Mouse (Mus musculus) cerebellum, adult (tissue): ENCODE measurements around the gene Gk2.

Experiments
- ATAC-seq: cut with Nextera tagmentation; 2 replicates; pipeline ENCODE4 v1.9.2; 2017; ENCODE audit warnings: mild to moderate bottlenecking, moderate library complexity, mixed read lengths; ENCODE audit not compliant: insufficient number of reproducible peaks, low FRiP score, low TSS enrichment

Gene Gk2

GRCm38 (mm10) chr5:97456816-97457215 is at the start of gene Gk2:
Gk2 (minus strand) TSS chr5:97457021.
- ATAC-seq, result no peak

DNA sequence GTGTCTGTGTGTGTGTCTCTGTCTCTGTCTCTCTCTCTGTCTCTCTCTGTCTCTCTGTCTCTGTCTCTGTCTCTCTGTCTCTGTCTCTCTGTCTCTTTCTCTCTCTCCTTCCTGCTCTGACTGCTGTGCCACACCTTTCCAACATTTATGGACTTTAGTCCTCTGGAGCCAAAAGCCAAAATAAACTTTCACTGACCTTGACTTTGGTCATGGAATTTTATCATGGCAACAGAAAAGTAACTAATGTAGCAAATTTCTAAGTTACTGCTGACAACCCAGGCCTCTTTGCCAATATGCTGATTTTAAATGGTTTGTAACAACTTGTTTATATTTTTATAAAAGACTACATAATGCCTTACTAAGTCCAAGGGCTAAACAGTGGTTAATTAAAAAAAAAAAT is 41.2 kb upstream of the Gk2 start:
- ATAC-seq, result no peak

DNA sequence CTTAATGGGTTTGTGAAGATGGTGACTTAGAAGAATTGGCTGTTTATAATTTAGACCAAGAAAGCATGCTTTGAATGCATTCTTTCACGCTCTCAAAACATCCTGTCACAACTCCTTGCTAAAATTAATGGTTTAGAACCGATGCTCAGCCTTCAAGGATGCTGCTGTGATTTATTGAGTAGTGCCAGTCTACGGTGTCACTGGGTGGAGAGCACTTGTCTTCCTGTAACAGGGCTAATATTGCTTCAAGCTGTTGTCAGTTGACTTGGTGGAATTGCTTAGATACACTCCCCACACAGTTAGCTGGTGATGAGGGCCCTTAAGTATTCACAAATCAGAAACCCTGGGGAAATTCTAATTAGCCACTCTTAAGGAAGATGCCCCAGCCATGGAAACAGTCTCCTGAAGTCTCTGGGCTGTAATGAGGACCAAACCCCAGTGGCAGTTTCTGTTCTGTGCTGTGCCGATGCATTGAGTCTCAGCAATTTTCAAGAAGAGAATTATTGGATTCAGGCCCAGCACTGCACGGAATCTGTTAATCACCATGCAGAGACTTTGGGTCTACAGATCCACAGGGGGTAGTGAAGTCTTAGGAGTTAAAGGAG is 38.8 kb upstream of the Gk2 start:
- no peak for ATAC-seq

- no peak for ATAC-seq
These were observed 36.6 kb upstream of the Gk2 start for GRCm38 (mm10) chr5:97493421-97493820.

GRCm38 (mm10) chr5:97486141-97486540 is 29.3 kb upstream of the Gk2 start:
- ATAC-seq, result no peak

- no peak for ATAC-seq
These were observed 23.2 kb upstream of the Gk2 start for GRCm38 (mm10) chr5:97479991-97480390.

DNA sequence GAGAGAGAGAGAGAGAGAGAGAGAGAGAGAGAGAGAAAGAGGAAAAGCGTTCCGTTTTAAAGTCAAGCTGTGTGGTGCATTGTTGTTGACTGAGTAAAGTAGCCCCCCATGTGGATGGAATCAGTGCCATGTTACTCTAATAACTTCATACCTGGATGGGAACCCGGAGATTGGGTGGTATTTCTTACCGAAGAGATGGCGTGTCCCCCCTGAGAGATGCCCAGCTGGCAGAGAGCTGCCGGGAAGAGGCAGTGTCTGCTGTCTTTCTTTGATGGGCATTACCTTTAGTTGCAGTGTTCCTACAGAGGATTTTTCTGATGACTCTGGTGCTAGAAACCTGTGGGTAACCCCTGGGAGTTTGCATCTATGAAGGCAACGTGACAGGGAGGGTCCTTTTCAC is 10.4 kb upstream of the Gk2 start:
- ATAC-seq, result no peak

DNA sequence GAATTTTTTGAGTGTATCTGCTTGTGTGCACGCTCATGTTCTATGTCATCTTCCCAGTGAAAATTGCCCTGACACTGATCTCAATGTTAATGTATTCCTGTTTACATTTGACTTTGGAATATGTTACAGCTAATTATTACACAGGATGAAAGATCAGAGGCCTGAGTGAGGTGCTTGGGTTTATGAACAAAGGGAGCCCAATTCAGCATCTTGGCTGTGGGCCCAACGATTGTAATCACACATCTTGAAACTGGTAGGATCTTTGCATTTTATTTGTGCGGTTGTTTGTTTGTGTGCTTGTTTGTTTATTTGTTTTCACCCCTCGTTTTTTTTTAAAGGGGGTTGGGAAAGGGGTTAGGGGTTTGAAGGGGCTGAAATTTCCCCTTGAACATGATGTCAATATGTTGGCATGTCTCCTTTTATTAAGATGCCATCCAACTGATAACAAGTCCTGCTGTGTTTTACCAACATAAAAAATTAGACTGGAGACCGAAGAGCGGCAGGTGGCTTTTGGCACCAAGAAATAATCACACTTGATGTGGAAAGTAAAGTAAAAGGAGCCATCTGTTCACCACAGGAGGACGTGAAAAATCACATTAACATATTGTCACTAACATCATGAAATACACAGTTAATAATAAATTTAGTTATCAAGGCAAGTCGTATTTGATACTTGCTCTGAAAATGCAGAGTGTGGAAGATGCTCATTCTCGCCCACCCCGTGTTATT is 9.8 kb upstream of the Gk2 start:
- no peak; the same call in 1 of the 2 replicates for ATAC-seq

DNA sequence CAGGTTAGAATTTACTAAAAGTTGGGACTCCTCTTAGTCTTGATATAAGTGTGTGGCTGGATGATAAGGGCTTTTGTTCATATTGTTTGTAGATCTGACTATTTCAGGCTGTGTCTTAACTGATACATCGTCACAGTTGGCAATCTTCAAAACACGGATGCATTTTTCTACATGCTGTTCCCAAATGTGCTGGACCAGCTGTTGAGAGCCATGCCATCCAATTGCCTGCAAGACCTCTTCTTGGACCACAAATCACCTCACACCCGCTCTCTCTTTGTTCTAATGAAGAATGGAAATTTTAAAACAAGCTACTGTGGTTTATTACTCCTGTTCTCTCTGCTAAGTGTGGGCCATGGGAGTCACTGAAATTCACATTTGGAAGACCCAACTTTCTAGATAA is 9.1 kb upstream of the Gk2 start:
- no peak for ATAC-seq

GRCm38 (mm10) chr5:97462856-97463255 is 6.0 kb upstream of the Gk2 start:
- ATAC-seq, result no peak

DNA sequence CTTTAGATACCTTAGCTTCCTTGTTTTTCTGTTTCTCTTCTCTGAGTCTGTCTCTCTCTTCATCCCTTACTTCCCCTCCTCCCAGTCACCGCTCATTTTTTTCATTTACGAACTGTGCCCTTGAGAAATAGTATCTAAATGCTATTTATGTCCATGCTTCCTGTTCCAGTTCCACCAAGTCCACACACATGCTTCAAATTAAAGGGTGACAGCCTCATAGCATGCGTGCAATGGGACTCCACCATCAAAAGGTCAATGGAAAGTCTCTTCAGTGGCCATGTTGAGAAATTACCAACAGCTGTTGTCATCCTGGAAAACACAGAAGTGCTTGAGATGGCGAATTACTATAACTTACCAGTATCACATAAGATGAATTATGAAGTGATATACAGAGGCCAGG is 5.4 kb downstream of the Gk2 start:
- no peak for ATAC-seq

DNA sequence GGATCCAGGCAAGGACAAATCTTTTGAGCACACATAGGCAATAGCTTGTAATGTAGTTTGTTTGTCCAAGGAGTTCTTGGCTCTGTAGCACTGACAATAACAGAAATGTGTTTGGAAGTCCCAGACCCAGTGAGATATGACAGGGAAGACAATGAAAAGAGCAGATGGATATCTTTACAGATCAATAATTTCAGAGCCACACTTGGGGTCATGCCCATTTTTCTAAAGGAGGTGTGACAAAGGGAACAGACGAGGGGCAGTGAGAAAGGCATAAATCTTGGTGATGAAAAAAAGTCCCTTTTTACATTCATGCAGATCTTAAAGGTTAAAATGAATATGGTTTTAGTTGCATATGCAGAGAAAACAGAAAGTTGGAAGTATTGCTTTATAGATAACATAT is 12.6 kb downstream of the Gk2 start:
- ATAC-seq, result no peak

- ATAC-seq, result no peak
These were observed 24.3 kb downstream of the Gk2 start for GRCm38 (mm10) chr5:97432512-97432911.

DNA sequence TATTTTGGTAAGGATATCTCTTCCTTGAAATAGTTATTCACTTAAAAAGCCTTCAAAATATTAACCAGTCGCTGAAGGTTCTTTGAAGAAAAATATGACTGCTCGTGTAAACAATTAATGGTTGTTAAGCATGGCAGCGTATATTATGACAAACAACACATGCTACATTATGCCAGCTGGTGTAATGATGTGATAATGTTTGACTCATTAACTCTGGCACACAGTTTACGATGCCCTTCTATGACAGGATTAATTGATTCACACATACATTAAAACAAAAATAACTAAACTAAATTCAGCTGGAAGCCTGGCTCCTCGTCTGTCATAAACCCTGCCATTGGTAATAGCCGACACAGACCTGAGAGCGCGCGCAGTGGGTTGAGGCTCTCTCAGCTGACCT is 26.8 kb downstream of the Gk2 start:
- ATAC-seq, result no peak

DNA sequence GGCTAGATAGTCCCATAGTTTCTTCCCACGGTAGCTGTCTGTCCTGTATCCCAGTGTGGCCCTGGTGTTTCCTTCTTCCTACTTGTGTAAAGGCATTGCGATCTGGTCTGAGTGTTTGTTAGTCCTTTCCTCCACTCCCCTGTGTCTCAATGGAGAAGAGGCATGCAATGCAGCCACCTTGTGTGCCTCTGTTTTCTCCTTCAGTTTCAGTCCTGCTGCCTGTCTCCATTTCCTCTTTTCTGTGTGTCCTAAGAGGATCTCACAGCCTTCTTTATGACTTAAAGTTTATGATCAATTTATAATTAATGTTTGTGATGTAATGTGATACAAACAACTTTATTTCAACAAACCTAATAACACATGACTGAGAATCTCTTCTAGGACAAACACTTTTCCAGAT is 35.2 kb downstream of the Gk2 start:
- no peak for ATAC-seq

GRCm38 (mm10) chr5:97417185-97417584 is 39.6 kb downstream of the Gk2 start:
- no peak for ATAC-seq

GRCm38 (mm10) chr5:97415837-97416236 is 41.0 kb downstream of the Gk2 start:
- no peak for ATAC-seq

GRCm38 (mm10) chr5:97413716-97414115 is 43.1 kb downstream of the Gk2 start:
- ATAC-seq, result no peak

GRCm38 (mm10) chr5:97410190-97410589 is 46.6 kb downstream of the Gk2 start:
- no peak for ATAC-seq

DNA sequence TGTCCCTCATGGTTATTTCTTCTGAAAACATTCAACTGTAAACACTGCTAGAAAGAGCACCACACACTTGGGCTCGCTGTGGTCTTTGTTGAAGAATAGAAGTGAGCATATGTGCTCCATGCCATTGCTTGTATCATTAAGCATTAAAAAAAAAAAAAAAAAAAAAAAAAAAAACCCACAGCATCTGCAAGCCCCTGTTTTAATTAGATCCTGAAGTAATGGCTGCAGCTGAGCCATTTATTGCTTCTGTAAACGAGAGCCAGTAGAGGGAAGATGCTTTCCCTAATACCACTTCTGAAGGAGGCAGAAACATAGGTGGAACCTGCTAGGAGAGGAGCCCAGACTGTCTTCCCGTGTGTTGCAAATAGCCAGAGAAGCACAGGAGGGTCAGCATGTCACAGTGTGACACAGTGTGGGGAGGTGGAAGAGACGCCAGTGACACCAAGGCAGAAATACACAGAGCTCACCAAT is 47.6 kb downstream of the Gk2 start:
- ATAC-seq, result no peak
